Mouse (Mus musculus): ENCODE measurements around the gene Hand2. TPM values are rescaled to one million over a fixed set of nuclear protein-coding genes. Genes with fewer than 3 reads are reported as not detected.
A peak's percentile ranks its signal among the peaks of the same experiment; 100 is the strongest.

Gene Hand2
- total and polyA plus RNA-seq, 2 experiments, result 2.0 to 3.9 TPM

- 7% methylated on average over 29 of the region's 29 CpGs for WGBS
- H3K9ac ChIP-seq (ENCODE audit: low read depth, low read length), result no peak overlapping the region
- no peak overlapping the region for H3K27ac ChIP-seq (replicated peaks; ENCODE audit: insufficient read depth, low read depth, low read length)
- peak; percentile 13 for DNase-seq (ENCODE audit: extremely low read depth, low read depth, low spot score)
- H3K79me2 ChIP-seq (ENCODE audit: control insufficient read depth, insufficient read depth, low read length), result no peaks in the 10 kb centered on the region
- H3K36me3 ChIP-seq (ENCODE audit: control insufficient read depth, insufficient read depth, low read length), result no peaks in the 10 kb centered on the region
- 0 out of 2 replicates have a peak overlapping the region, but pooled peaks have one; percentile 13 for H3K4me3 ChIP-seq (ENCODE audit: insufficient read depth, low read depth, low read length)
- TF ChIP-seq POLR2A (IDR thresholded peaks at IDR 0.05; ENCODE audit: extremely low read depth, insufficient read depth, low read length) (no peak), CTCF (IDR thresholded peaks at IDR 0.05; ENCODE audit: low read depth, low read length) (no peak)
- H3K27me3 ChIP-seq (ENCODE audit: control insufficient read depth, insufficient read depth, low read length), result no peaks in the 10 kb centered on the region
- no peaks in the 10 kb centered on the region for H3K4me1 ChIP-seq (ENCODE audit: control insufficient read depth, insufficient read depth, low read length)
Measured at GRCm38 (mm10) chr8:57327281-57328160, 6.7 kb downstream of the Hand2 start.

DNA sequence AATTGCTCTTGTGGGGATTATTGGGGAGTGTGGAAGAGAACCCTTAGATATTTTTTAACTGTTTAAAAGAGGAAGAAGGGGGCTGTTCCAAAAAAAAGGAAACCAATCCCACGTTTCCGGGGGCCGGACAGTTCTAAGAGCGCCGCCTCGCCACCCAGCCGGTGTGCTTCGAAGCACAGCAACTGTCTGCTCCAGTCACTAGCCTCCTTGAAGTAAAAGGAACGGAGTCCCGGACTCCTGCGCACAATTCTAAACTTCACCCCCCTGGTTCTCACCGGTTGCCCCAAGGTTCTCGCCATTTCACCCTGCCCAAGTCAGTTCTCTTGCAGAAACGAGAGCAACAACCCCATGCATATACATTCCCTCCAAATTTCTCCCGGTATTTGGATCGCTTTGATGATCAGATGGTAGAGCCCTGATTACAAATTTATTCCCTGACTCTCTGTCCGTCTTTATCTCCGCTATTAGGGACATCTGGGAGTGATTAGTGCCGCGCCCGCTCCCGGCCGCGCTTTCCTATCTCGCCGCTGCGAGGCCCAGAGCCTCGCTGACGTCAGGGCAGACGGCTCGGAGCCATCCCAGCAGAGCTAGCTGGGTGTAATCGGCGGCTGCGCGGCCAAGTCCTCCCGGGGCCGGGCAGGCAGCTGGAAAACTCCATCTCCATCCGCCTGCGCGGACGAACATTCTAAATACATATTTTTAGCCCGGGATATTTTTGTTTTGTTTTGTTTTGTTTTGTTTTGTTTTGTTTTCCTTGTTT, 7.6 kb downstream of the Hand2 start:
- 3% methylated on average over 42 of the region's 42 CpGs for WGBS
- no peak for DNase-seq (ENCODE audit: extremely low read depth, low read depth, low spot score)
- Histone ChIP-seq H3K27ac (replicated peaks; ENCODE audit: insufficient read depth, low read depth, low read length) (0 out of 2 replicates have a peak overlapping the region, but pooled peaks have one; percentile 11), H3K27me3 (ENCODE audit: control insufficient read depth, insufficient read depth, low read length) (0 out of 2 replicates have a peak, but pooled peaks cover 4% of the 10 kb centered on the region), H3K36me3 (ENCODE audit: control insufficient read depth, insufficient read depth, low read length) (no peaks in the 10 kb centered on the region), H3K4me1 (ENCODE audit: control insufficient read depth, insufficient read depth, low read length) (no peaks in the 10 kb centered on the region), H3K9ac (ENCODE audit: low read depth, low read length) (no peak overlapping the region), H3K79me2 (ENCODE audit: control insufficient read depth, insufficient read depth, low read length) (no peaks in the 10 kb centered on the region), H3K4me3 (ENCODE audit: insufficient read depth, low read depth, low read length) (no peak overlapping the region; the same call in 1 of the 2 replicates)
- no peak for TF ChIP-seq CTCF (IDR thresholded peaks at IDR 0.05; ENCODE audit: low read depth, low read length)
- no peak for TF ChIP-seq POLR2A (IDR thresholded peaks at IDR 0.05; ENCODE audit: extremely low read depth, insufficient read depth, low read length)

DNA sequence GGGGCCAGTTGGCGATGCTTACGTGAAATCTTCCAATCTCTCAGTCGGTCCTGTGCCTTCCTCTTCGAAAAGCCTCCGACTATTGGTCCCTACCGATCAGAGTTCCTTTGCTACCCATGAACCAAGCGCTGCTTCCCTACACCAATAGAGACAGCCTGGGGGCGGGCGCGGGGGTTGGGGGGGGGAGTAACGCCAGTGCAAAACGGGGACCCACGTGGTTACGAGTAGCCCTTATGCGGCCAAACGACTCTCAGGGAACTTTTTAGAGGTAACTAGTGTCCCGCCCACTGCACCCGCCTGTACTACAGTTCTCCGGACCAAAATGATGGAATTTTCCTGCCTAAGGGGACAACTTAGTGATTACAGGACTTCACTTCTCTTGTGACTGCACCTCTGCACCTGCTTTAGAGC, 8.2 kb downstream of the Hand2 start:
- DNase-seq (ENCODE audit: extremely low read depth, low read depth, low spot score), result peak; percentile 19
- H3K79me2 ChIP-seq (ENCODE audit: control insufficient read depth, insufficient read depth, low read length), result no peaks in the 10 kb centered on the region
- H3K9ac ChIP-seq (ENCODE audit: low read depth, low read length), result no peak overlapping the region
- peaks cover 7% of the 10 kb centered on the region; the same call in 1 of the 2 replicates for H3K27me3 ChIP-seq (ENCODE audit: control insufficient read depth, insufficient read depth, low read length)
- H3K27ac ChIP-seq (replicated peaks; ENCODE audit: insufficient read depth, low read depth, low read length), result no peak overlapping the region
- H3K4me3 ChIP-seq (ENCODE audit: insufficient read depth, low read depth, low read length), result no peak overlapping the region
- 6% methylated on average over 19 of the region's 19 CpGs for WGBS
- TF ChIP-seq CTCF (IDR thresholded peaks at IDR 0.05; ENCODE audit: low read depth, low read length) (no peak), POLR2A (IDR thresholded peaks at IDR 0.05; ENCODE audit: extremely low read depth, insufficient read depth, low read length) (no peak)
- H3K4me1 ChIP-seq (ENCODE audit: control insufficient read depth, insufficient read depth, low read length), result no peaks in the 10 kb centered on the region
- H3K36me3 ChIP-seq (ENCODE audit: control insufficient read depth, insufficient read depth, low read length), result no peaks in the 10 kb centered on the region

DNA sequence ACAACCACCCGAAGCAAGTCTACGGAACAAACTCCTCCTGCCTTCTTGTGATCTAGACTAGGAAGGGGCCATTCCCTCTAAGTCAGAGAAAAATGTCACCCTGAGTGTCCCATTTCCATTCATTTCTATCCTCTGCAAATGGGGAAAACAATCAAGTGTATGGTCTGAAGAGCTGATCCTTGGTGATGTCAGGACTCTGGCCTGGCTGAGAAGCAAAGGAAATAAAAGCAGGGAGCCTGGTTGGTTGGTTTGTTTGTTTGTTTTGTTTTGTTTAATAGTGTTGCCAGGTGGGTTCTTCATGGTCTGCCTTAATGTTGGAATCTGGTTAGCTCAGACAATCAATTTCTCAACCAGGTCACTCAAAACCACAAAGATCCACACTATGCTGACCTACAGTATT, 9.3 kb downstream of the Hand2 start:
- no peaks in the 10 kb centered on the region for H3K4me1 ChIP-seq (ENCODE audit: control insufficient read depth, insufficient read depth, low read length)
- TF ChIP-seq CTCF (IDR thresholded peaks at IDR 0.05; ENCODE audit: low read depth, low read length), result no peak
- TF ChIP-seq POLR2A (IDR thresholded peaks at IDR 0.05; ENCODE audit: extremely low read depth, insufficient read depth, low read length), result no peak
- no peak overlapping the region for H3K4me3 ChIP-seq (ENCODE audit: insufficient read depth, low read depth, low read length)
- no peaks in the 10 kb centered on the region for H3K36me3 ChIP-seq (ENCODE audit: control insufficient read depth, insufficient read depth, low read length)
- DNase-seq (ENCODE audit: extremely low read depth, low read depth, low spot score), result no peak
- H3K9ac ChIP-seq (ENCODE audit: low read depth, low read length), result no peak overlapping the region
- H3K27ac ChIP-seq (replicated peaks; ENCODE audit: insufficient read depth, low read depth, low read length), result no peak overlapping the region
- no peaks in the 10 kb centered on the region for H3K79me2 ChIP-seq (ENCODE audit: control insufficient read depth, insufficient read depth, low read length)
- 31% methylated on average over 2 of the region's 2 CpGs for WGBS
- peaks cover 7% of the 10 kb centered on the region; the same call in 1 of the 2 replicates for H3K27me3 ChIP-seq (ENCODE audit: control insufficient read depth, insufficient read depth, low read length)

DNA sequence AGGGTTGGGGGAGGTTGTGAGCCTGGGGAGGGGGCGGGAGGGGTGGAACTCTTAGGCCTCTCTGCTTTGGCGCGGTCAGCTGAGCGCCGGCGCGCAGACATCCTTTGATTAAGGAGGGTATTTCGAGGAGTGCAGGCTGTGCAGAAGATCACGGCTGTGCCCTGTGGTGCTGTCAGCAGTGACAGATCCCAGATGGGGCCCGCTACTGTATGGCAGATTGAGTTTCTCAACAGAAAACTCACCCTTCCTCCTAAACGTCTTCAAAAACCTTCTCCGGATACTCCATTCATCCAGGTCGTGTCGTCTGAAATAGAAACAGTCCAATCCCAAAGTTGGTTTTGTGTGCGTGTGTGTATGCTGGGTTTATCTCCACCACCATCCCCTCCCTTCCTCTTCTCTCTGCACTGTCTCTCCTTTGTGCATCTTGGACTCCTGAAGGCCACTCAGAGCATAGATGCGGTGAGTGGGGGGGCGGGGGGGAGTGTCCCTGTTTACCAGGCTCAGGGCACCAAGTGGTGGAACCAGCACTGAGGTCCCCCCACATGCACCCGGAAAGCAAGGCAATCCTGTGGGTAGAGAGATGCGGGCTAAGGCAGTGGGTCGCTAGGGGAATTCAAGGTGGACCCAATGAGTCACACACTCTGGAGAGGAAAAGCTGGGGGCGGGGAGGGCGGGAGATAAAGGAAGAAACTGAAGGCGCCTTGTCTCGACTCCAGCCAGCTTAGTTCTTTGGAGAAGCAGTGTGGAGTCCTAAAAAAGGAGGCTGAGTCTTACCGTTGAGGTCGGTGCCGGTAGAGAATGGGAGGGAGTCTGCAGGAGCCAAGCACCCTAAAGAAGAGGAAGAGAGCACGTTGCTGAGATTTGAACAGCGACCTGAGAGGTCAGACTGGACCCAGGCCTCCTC, 11.2 kb downstream of the Hand2 start:
- WGBS, result 4% methylated on average over 29 of the region's 29 CpGs
- no peak overlapping the region; the same call in 1 of the 2 replicates for H3K27ac ChIP-seq (replicated peaks; ENCODE audit: insufficient read depth, low read depth, low read length)
- H3K27me3 ChIP-seq (ENCODE audit: control insufficient read depth, insufficient read depth, low read length), result peaks cover 10% of the 10 kb centered on the region; the same call in 1 of the 2 replicates
- no peaks in the 10 kb centered on the region for H3K4me1 ChIP-seq (ENCODE audit: control insufficient read depth, insufficient read depth, low read length)
- no peaks in the 10 kb centered on the region for H3K36me3 ChIP-seq (ENCODE audit: control insufficient read depth, insufficient read depth, low read length)
- no peaks in the 10 kb centered on the region for H3K79me2 ChIP-seq (ENCODE audit: control insufficient read depth, insufficient read depth, low read length)
- no peak overlapping the region for H3K9ac ChIP-seq (ENCODE audit: low read depth, low read length)
- DNase-seq (ENCODE audit: extremely low read depth, low read depth, low spot score), result no peak
- H3K4me3 ChIP-seq (ENCODE audit: insufficient read depth, low read depth, low read length), result peak overlapping the region; percentile 22; the same call in 1 of the 2 replicates
- TF ChIP-seq CTCF (IDR thresholded peaks at IDR 0.05; ENCODE audit: low read depth, low read length) (no peak), POLR2A (IDR thresholded peaks at IDR 0.05; ENCODE audit: extremely low read depth, insufficient read depth, low read length) (no peak)

Measured in liver, adult 2 months (tissue).